Mouse (Mus musculus) right cerebral cortex, postnatal 25 days (tissue): ENCODE results near the gene Olfr538.
"Not testable (repeated sequence)": the region's sequence is repeated elsewhere in the genome, so short reads cannot be mapped to it uniquely, and the experiment has no call there.

Experiments used
- DNase-seq: peaks from one replicate; pipeline ENCODE4 v3.0.0; 2022

The Olfr538 gene

GRCm38 (mm10) chr7:140567586-140567985 lies at the start of gene Olfr538:
Gene Olfr538 (plus strand): TSS chr7:140567886.
- DNase-seq: no peak

- no peak for DNase-seq
These were observed 27.9 kb upstream of the Olfr538 start for GRCm38 (mm10) chr7:140539746-140540145.

- DNase-seq: not testable (repeated sequence)
These were observed 33.3 kb downstream of the Olfr538 start, which contains the start of gene Olfr46 for GRCm38 (mm10) chr7:140600969-140601368. Gene Olfr46 (plus strand): TSS chr7:140601269.
